Mouse (Mus musculus): ENCODE measurements around the gene Ndufs7.

- TF ChIP-seq POLR2A (IDR thresholded peaks at IDR 0.05; ENCODE audit: borderline replicate concordance, control insufficient read depth, low read depth, low read length) (no peak), CTCF (IDR thresholded peaks at IDR 0.05; ENCODE audit: control insufficient read depth, insufficient read depth, low read length) (no peak)
These were observed 50.4 kb downstream of the Ndufs7 start for GRCm38 (mm10) chr10:80299301-80299700.

All from bone marrow, adult 2 months (tissue).